Mouse (Mus musculus): ENCODE data around the gene Aktip. TPM values are rescaled to one million over a fixed set of nuclear protein-coding genes. Genes with fewer than 3 reads are reported as not detected.

Aktip gene
- total and polyA plus RNA-seq, 3 experiments = 9.3 to 13.4 (median 13.3) TPM

DNA sequence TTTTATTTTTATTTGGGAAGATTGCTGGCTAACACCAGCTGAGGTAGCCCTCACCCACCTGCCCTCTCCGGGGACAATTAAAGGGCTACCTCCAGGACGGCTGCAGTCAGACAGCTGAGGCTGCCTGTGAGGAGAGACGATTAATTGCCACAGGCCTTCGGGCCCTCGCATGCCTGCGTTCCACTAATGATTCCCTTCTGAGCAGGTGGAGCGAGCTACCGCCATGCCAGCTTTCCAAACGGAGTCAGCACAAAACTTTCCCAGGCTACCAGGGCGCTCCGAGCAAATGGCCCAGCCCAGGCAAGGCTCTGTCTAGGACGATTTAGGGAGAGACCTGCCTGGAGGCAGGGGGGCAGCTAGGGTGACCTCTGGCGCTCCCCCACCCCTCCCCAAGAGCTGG, 28.2 kb downstream of the Aktip start:
- Histone ChIP-seq H3K9ac (ENCODE audit: insufficient read depth, low read depth) (no peak overlapping the region), H3K4me3 (replicated peaks in 1 of 3; ENCODE audit: low read depth in 2 of 3, low read length in 2 of 3, poor library complexity in 1 of 3) (no peak overlapping the region), H3K4me1 (ENCODE audit: control insufficient read depth in 1 of 2, insufficient read depth in 2 of 2) (peaks cover 0 to 2% of the 10 kb centered on the region in 2 experiments; a peak in 1 of 4 replicates), H3K36me3 (replicated peaks in 1 of 2; ENCODE audit: control insufficient read depth in 1 of 2, insufficient read depth in 1 of 2, low read length in 1 of 2) (no peaks in the 10 kb centered on the region), H3K79me2 (replicated peaks; ENCODE audit: control insufficient read depth, extremely low read depth, insufficient read depth, poor library complexity, severe bottlenecking) (no peaks in the 10 kb centered on the region), H3K27me3 (replicated peaks) (peaks cover 2% of the 10 kb centered on the region), H3K4me2 (ENCODE audit: insufficient read depth, low read depth, poor library complexity, severe bottlenecking) (no peak overlapping the region), H3K9me3 (replicated peaks; ENCODE audit: low read length) (no peaks in the 10 kb centered on the region), H3K27ac (ENCODE audit: insufficient read depth, low read depth) (no peak overlapping the region)
- in situ Hi-C loops (cut with MboI; ENCODE audit: low pct_ligation_motif_present, low pct_unique_long_range_greater_than_20kb, low sequenced_read_pairs) (no loop called here), dilution Hi-C loops (cut with MboI; ENCODE audit: extremely low pct_ligation_motif_present, extremely low pct_unique_long_range_greater_than_20kb, low sequenced_read_pairs) (no loop called here)
- DNase-seq (ENCODE audit: extremely low read depth) = no peak
- no peak for TF ChIP-seq MEF2A (IDR thresholded peaks at IDR 0.05; ENCODE audit: borderline replicate concordance, low read depth, low read length)
- no peak for TF ChIP-seq PAX5 (IDR thresholded peaks at IDR 0.05; ENCODE audit: low read length)
- no peak for TF ChIP-seq KAT2A (IDR thresholded peaks at IDR 0.05; ENCODE audit: insufficient replicate concordance, low read length)
- no peak for TF ChIP-seq MAX (IDR thresholded peaks at IDR 0.05; ENCODE audit: low read length)
- no peak for TF ChIP-seq RCOR1 (conservative IDR thresholded peaks at IDR 0.05; ENCODE audit: low read depth, low read length)
- TF ChIP-seq RAD21 (IDR thresholded peaks at IDR 0.05; ENCODE audit: low read depth, low read length) = no peak
- TF ChIP-seq E2F4 (IDR thresholded peaks at IDR 0.05; ENCODE audit: insufficient replicate concordance, low read depth, low read length) = no peak
- no peak for TF ChIP-seq ELF1 (IDR thresholded peaks at IDR 0.05; ENCODE audit: low read depth, low read length)
- no peak for TF ChIP-seq ZKSCAN1 (IDR thresholded peaks at IDR 0.05; ENCODE audit: borderline replicate concordance, low read depth, low read length)
- no peak for TF ChIP-seq JUN (IDR thresholded peaks at IDR 0.05; ENCODE audit: insufficient read depth, low read depth, low read length)
- TF ChIP-seq CHD1 (IDR thresholded peaks at IDR 0.05; ENCODE audit: low read depth, low read length) = no peak
- no peak for TF ChIP-seq GABPA (IDR thresholded peaks at IDR 0.05; ENCODE audit: insufficient replicate concordance, low read depth, low read length)
- TF ChIP-seq ZC3H11A (IDR thresholded peaks at IDR 0.05; ENCODE audit: low read depth, low read length) = no peak
- TF ChIP-seq JUND (conservative IDR thresholded peaks at IDR 0.05; ENCODE audit: low read depth, low read length) = no peak
- TF ChIP-seq USF2 (conservative IDR thresholded peaks at IDR 0.05; ENCODE audit: low read depth, low read length) = no peak
- no peak for TF ChIP-seq EP300 (IDR thresholded peaks at IDR 0.05; ENCODE audit: low read length)
- TF ChIP-seq UBTF (IDR thresholded peaks at IDR 0.05; ENCODE audit: low read depth, low read length) = no peak
- no peak for TF ChIP-seq CHD2 (IDR thresholded peaks at IDR 0.05; ENCODE audit: low read length)
- no peak for TF ChIP-seq MYC (IDR thresholded peaks at IDR 0.05; ENCODE audit: low read depth, low read length)

DNA sequence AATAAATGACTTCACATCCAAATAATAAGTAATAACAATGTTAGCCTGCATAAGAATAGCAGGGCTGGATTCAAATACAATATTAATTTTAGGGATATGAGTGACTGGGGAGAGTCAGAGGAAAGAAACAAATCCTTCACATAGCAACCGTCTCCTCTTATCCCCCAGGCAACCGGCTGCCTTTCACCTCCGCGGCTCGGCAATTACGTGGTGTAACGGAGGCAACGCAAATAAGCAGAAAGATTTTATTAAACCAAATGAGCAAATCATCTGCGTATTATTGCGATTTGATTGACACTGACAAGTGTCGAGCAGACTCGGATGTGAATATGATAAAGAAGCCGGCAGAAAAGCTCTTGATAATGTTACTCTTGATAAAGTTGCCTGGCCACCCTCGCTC, 28.9 kb downstream of the Aktip start:
- Histone ChIP-seq H3K4me1 (ENCODE audit: control insufficient read depth in 1 of 2, insufficient read depth in 2 of 2) (peaks cover 0 to 2% of the 10 kb centered on the region in 2 experiments; a peak in 1 of 4 replicates), H3K9ac (ENCODE audit: insufficient read depth, low read depth) (no peak overlapping the region), H3K4me2 (ENCODE audit: insufficient read depth, low read depth, poor library complexity, severe bottlenecking) (no peak overlapping the region), H3K79me2 (replicated peaks; ENCODE audit: control insufficient read depth, extremely low read depth, insufficient read depth, poor library complexity, severe bottlenecking) (no peaks in the 10 kb centered on the region), H3K36me3 (replicated peaks in 1 of 2; ENCODE audit: control insufficient read depth in 1 of 2, insufficient read depth in 1 of 2, low read length in 1 of 2) (no peaks in the 10 kb centered on the region), H3K9me3 (replicated peaks; ENCODE audit: low read length) (no peaks in the 10 kb centered on the region), H3K27ac (ENCODE audit: insufficient read depth, low read depth) (no peak overlapping the region), H3K4me3 (replicated peaks in 1 of 3; ENCODE audit: low read depth in 2 of 3, low read length in 2 of 3, poor library complexity in 1 of 3) (no peak overlapping the region), H3K27me3 (replicated peaks) (peaks cover 2% of the 10 kb centered on the region)
- TF ChIP-seq TBP (conservative IDR thresholded peaks at IDR 0.05; ENCODE audit: low read depth, low read length) = no peak
- TF ChIP-seq POLR2AphosphoS2 (IDR thresholded peaks at IDR 0.05; ENCODE audit: low read depth, low read length) = no peak
- TF ChIP-seq ETS1 (conservative IDR thresholded peaks at IDR 0.05; ENCODE audit: low read depth, low read length) = no peak
- TF ChIP-seq EP300 (IDR thresholded peaks at IDR 0.05; ENCODE audit: low read length) = no peak
- TF ChIP-seq ZMIZ1 (IDR thresholded peaks at IDR 0.05; ENCODE audit: low read depth, low read length) = no peak
- no peak for TF ChIP-seq TCF12 (IDR thresholded peaks at IDR 0.05; ENCODE audit: low read depth, low read length)
- no peak for TF ChIP-seq USF2 (conservative IDR thresholded peaks at IDR 0.05; ENCODE audit: low read depth, low read length)
- dilution Hi-C loops (cut with MboI; ENCODE audit: extremely low pct_ligation_motif_present, extremely low pct_unique_long_range_greater_than_20kb, low sequenced_read_pairs) (no loop called here), in situ Hi-C loops (cut with MboI; ENCODE audit: low pct_ligation_motif_present, low pct_unique_long_range_greater_than_20kb, low sequenced_read_pairs) (no loop called here)
- DNase-seq (ENCODE audit: extremely low read depth) = no peak
